Mouse (Mus musculus) c-Kit-positive CD71-positive TER-119-negative erythroid progenitor cells, embryonic 14.5 days (primary cell): Measurements from ENCODE around the gene Ctsc.
A peak's percentile ranks its signal among the peaks of the same experiment; 100 is the strongest.
"Not testable (repeated sequence)": the region's sequence is repeated elsewhere in the genome, so short reads cannot be mapped to it uniquely, and the experiment has no call there.

Source experiments
- DNase-seq: peaks from one replicate; pipeline ENCODE4 v3.0.0-alpha.2; 2013; ENCODE audit warnings: low read depth

The Ctsc gene

GRCm38 (mm10) chr7:88277858-88278627 is at the start of gene Ctsc:
Gene Ctsc (plus strand): TSS chr7:88278085.
- peak; percentile 70 for DNase-seq

GRCm38 (mm10) chr7:88229051-88229450 is 48.8 kb upstream of the Ctsc start:
- no peak for DNase-seq

- no peak for DNase-seq
Measured at GRCm38 (mm10) chr7:88230121-88230520, 47.8 kb upstream of the Ctsc start.

GRCm38 (mm10) chr7:88230756-88231522 is 46.9 kb upstream of the Ctsc start:
- no peak for DNase-seq

- DNase-seq: no peak
Measured at GRCm38 (mm10) chr7:88243059-88243458, 34.8 kb upstream of the Ctsc start.

DNA sequence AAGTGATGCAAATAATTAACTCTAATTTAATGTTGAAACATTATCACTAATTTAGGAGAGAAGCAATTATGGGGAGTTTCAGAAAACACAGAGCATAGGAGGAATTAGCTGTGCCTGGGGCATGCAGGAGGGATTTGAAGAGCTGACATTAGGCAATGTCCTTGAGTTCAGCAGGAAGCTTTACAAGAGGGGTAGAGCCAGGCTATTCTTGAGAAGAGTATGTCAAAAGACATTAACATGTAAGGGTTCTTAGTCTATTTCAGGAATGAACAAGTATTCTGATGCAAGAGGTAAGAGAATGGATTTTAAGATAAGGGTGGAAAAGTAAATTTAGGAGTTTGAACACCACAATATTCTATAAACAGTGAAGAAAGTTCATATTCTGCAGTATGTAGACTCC is 33.4 kb upstream of the Ctsc start:
- no peak for DNase-seq

DNA sequence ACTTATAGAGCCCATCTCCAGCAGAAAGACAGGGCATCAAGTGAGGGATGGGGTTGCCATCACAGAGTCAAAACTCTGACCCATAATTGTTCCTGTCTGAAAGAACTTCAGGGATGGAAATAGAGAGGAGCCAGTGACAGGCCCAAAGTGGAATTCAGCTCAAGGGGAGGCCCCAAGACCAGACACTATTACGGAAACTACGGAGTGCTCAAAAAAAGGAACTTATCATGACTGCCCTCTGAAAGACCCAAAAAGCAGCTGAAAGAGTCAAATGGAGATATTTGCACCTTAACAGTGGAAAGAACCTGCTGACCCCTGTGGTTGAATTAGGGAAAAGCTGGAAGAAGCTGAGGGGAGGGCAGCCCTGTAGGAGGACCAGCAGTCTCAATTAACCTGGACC is 27.5 kb upstream of the Ctsc start:
- not testable (repeated sequence) for DNase-seq

DNA sequence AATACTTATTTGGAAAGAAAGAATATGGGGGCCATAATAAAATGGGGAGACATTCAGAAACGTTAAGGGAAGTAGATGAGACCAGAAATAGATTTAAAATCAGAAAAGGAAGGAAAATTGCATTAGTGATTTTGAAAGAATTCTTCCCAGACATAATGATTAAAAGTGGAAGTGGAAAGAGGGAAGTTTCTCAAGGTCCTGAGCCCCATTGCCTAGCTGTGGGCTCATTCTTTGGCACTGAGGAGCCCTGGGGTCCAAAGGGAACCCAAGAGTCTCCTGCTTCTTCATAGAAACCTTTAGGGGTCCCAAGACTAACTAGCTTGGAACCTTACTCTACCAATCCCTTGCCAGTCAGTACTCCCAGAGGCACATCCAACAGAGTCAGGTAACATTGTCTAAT is 26.4 kb upstream of the Ctsc start:
- DNase-seq: no peak

- no peak for DNase-seq
Measured at GRCm38 (mm10) chr7:88252129-88252528, 25.8 kb upstream of the Ctsc start.

- DNase-seq: no peak
Measured at GRCm38 (mm10) chr7:88254884-88255283, 23.0 kb upstream of the Ctsc start.

DNA sequence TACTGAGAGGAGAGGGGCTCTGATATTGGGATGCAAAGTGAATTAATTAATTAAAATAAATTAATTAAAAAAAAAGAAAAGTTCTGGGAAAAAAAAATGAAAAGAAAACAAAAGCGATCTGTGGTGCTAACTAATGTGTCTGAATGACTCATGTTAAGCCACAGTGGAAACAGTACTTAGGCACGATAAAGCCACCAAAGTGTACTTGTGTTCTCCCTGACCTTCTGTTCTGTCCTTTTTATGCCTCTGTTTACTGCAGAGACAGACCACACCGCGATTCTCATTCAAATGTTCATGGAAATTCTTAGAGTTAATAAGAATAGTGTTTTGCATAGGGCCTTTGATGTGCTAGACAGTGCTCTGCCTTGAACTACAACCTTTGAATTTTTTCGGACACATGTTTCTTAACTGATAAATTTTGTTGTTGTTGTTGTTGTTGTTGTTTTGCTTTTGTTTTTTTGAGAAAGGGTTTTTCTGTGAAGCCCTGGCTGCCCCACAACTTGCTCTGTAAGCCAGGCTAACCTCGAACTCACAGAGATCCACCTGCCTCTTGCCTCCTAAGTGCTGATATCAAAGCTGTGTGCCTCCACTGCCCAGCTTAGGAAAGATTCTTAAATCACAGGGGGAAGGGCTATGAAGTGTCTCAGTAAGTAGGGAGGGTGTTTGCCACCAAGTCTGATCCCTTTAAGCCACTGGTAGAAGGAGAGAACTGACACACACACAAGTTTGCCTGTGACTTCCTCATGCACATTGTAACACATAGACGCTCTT is 18.5 kb upstream of the Ctsc start:
- no peak for DNase-seq

GRCm38 (mm10) chr7:88261799-88262198 is 16.1 kb upstream of the Ctsc start:
- DNase-seq: no peak

GRCm38 (mm10) chr7:88264861-88265260 is 13.0 kb upstream of the Ctsc start:
- DNase-seq: no peak

- DNase-seq: no peak
Measured at GRCm38 (mm10) chr7:88269913-88270312, 8.0 kb upstream of the Ctsc start.

GRCm38 (mm10) chr7:88271531-88271930 is 6.4 kb upstream of the Ctsc start:
- DNase-seq: no peak

GRCm38 (mm10) chr7:88276914-88277765 is 745 bp upstream of the Ctsc start:
- no peak for DNase-seq

DNA sequence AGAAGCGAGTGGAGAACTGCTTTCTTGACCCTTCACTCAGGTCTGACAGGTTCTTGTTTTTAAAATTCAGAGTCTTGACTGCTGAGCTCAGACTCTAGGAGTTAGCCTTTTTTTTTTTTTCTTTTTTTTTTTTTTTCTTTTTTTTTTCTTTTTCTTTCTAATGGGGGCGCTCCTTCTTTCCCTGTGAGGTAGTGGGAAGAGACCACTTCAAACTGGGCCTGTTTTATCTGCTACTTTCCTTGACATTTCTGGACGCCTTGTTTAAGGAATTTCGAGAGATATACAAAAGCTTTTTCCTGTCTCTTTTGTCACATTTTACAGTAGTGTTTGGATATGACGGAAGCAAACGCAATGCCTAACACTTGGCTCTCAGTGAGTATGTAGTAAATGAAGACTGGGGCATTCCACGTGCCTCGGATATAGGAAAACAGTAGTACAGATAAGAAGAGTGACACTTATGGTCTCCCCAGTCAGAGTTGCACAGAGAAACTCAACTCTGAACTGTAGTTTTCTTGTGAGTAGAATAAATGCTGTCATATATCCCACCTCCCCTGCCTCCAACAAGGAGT is 827 bp downstream of the Ctsc start:
- no peak for DNase-seq

DNA sequence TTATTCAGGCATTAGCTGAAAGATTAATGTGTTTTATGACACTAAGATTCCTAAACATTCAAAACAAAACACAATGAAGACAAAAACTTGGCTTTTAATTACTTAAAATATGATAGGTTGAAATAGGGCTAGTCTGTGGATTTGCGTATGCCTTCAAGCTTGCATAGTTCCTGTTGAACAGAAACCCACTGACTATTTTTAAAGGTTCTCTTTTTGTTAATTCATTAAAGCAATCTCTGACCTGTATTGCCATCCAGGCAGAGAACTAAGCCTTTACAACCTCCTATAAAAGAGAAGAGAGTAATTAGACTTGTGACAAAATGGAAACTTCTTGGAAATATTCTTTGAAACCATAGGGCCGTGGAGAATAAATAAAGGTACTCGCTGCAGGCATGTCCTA is 7.4 kb downstream of the Ctsc start:
- DNase-seq: no peak

DNA sequence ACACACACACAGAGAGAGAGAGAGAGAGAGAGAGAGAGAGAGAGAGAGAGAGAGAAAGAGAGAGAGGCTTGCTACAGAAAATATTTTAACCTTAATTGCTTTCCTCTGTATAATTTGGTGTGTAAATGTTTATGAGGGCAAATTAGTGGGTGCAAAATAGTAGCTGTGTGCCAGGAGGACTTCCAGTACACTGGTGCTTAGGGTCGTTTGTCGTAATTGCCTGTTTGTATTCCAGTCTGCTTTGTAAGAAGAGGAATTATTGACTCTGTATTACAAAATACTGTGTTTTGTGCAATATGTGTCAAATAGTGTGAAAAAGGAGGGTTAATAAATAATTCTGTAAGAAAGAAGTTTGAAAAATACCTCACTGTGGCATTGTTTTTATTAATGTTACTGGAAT is 13.2 kb downstream of the Ctsc start:
- no peak for DNase-seq

DNA sequence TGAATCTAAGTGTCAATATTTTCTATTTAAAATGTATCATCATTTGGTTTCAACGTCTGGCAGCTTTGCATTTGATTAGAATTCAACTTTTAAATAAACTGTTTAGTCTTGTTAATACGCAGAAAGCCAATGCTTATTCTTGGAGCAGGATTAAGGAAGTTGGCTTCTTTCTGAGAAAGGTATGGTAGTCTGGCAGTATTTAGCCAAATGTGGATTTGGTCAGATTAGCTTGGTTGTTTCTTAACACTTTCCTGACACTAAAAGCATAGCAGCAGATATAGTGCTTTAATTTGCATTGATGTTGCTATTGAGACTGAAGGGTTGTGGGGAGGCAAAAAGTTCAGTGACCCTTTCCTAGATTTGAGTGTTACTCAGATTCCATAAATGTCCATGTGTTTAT is 14.2 kb downstream of the Ctsc start:
- no peak for DNase-seq

DNA sequence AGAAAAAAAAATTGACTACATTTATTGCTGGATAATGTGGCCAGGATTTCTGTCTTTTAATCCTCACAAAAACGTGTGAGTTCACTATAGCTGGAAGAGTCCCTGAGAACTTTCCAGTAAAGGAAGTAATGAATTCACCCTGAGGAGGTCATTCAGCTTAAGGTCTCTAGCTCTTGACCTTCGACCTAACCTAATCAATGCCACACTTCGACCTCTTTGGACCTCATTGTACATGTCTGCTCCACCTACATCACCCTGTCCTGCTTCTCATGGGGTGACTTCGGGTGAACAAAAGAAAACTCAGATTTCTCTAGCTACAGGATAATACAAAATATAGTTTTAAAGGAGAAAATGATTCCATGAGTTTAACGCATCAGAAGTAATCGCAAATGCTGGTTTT is 16.0 kb downstream of the Ctsc start:
- no peak for DNase-seq
